Mouse (Mus musculus) fibroblast of lung, adult 2 months (primary cell): ENCODE measurements around the gene P3h2.

Experiments used
- DNase-seq: peaks from one replicate; pipeline ENCODE4 v3.0.0-alpha.2; 2011; ENCODE audit warnings: low read depth

Gene P3h2

GRCm38 (mm10) chr16:26065060-26065459 is 40.5 kb downstream of the P3h2 start:
- peak; percentile 56 for DNase-seq

- no peak for DNase-seq
Observed at GRCm38 (mm10) chr16:26060239-26061085, 45.1 kb downstream of the P3h2 start.

- DNase-seq = no peak
Observed at GRCm38 (mm10) chr16:26053631-26054030, 52.0 kb downstream of the P3h2 start.

- DNase-seq = no peak
Observed at GRCm38 (mm10) chr16:26049393-26050087, 56.0 kb downstream of the P3h2 start.

- DNase-seq = no peak
Observed at GRCm38 (mm10) chr16:26047870-26048269, 57.7 kb downstream of the P3h2 start.

GRCm38 (mm10) chr16:26047396-26047795 is 58.2 kb downstream of the P3h2 start:
- DNase-seq = no peak

GRCm38 (mm10) chr16:26041929-26042303 is 63.7 kb downstream of the P3h2 start:
- DNase-seq = no peak

GRCm38 (mm10) chr16:26041021-26041928 is 64.3 kb downstream of the P3h2 start:
- peak; percentile 67 for DNase-seq

GRCm38 (mm10) chr16:26039320-26039719 is 66.3 kb downstream of the P3h2 start:
- no peak for DNase-seq

GRCm38 (mm10) chr16:26035525-26035924 is 70.1 kb downstream of the P3h2 start:
- DNase-seq = no peak

- DNase-seq = no peak
Observed at GRCm38 (mm10) chr16:26035079-26035478, 70.5 kb downstream of the P3h2 start.

GRCm38 (mm10) chr16:26029424-26030012 is 76.1 kb downstream of the P3h2 start:
- DNase-seq = no peak

GRCm38 (mm10) chr16:26026416-26026815 is 79.2 kb downstream of the P3h2 start:
- DNase-seq = no peak

- no peak for DNase-seq
Observed at GRCm38 (mm10) chr16:26024543-26024942, 81.0 kb downstream of the P3h2 start.

- DNase-seq = no peak
Observed at GRCm38 (mm10) chr16:26023352-26023751, 82.2 kb downstream of the P3h2 start.

GRCm38 (mm10) chr16:26021759-26022158 is 83.8 kb downstream of the P3h2 start:
- DNase-seq = no peak

GRCm38 (mm10) chr16:26005811-26006210 is 99.8 kb downstream of the P3h2 start:
- DNase-seq = no peak

GRCm38 (mm10) chr16:26003261-26003660 is 102.3 kb downstream of the P3h2 start:
- DNase-seq = peak; percentile 73

GRCm38 (mm10) chr16:26002848-26003247 is 102.7 kb downstream of the P3h2 start:
- DNase-seq = no peak

- DNase-seq = no peak
Observed at GRCm38 (mm10) chr16:25994605-25995004, 111.0 kb downstream of the P3h2 start.

GRCm38 (mm10) chr16:25987221-25987620 is 118.4 kb downstream of the P3h2 start:
- no peak for DNase-seq

GRCm38 (mm10) chr16:25983635-25984034 is 121.9 kb downstream of the P3h2 start:
- no peak for DNase-seq
